Mouse (Mus musculus): Measurements from ENCODE around the gene Aldh2. TPM values are rescaled to one million over a fixed set of nuclear protein-coding genes. Genes with fewer than 3 reads are reported as not detected.

The Aldh2 gene
- polyA plus RNA-seq, 1 experiment = 177 TPM

DNA sequence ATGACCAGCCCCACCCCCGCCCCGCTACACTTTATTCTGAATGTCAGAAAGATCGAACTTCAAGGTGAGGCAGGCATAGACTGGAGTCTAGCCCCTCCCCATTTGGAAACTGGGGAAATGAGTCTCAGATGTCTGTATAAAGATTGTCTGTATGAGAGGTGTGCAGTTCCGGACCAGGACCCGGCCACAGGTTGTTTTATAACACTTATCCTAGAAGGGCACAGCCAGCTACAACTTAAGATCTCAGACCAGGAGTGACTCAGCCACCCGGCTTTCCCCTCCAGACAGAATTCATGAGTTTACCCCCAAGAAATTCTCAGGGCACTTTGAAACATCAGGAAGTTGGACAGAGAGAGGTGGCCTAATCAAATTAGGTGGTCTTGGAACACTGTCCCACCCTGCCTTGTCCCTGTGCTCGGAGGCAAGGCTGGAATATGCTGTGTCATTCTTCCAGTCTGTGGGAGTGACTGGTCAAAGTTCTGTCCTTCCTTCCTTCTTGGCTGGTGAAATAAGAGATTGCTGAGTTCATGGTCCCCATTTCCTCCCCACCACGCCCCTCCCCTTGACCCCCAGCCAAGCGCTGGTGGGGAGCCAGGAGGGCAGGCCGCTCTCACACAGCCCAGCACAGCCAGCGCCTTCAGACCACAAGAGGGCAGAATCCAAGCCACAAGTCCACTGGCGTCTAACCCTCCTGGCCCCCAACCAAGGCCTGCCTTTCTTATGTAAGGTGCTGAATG lies 9.7 kb downstream of the Aldh2 start:
- TF ChIP-seq POLR2A (IDR thresholded peaks at IDR 0.05; ENCODE audit: control insufficient read depth, low read depth, low read length) (no peak), CTCF (IDR thresholded peaks at IDR 0.05; ENCODE audit: control insufficient read depth, insufficient read depth, insufficient replicate concordance, low read depth, low read length) (peak; percentile 45; the same call in 1 of the 2 replicates)
- Histone ChIP-seq H3K4me3 (ENCODE audit: control insufficient read depth, low read depth, low read length) (no peak overlapping the region), H3K36me3 (ENCODE audit: control insufficient read depth, insufficient read depth, low read length) (no peaks in the 10 kb centered on the region), H3K27me3 (ENCODE audit: control insufficient read depth, insufficient read depth, low read length) (no peaks in the 10 kb centered on the region), H3K27ac (ENCODE audit: control insufficient read depth, insufficient read depth, low read depth, low read length) (peak overlapping the region; percentile 75; the same call in 1 of the 2 replicates), H3K4me1 (ENCODE audit: control insufficient read depth, insufficient read depth, low read length) (peaks cover 18% of the 10 kb centered on the region)

DNA sequence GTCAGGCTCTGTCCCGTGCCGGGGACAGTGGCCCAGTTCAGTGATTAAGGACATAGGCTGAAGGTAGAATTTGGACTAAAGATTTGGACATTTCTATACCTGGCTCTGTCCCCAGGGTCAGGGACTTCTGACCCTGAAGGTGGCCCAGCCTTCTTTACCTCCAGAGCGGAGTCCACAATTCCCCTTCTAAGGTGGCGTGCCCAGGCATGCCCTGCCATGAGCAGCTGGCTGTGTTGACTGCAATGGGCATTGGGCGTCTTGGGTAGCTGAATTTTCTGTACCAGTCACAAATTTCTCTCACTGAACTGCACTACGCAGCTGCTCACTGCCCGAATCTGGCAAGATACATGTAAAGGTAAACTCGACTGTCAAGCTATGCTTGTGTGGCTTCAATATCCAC lies 11.7 kb downstream of the Aldh2 start:
- no peak overlapping the region for H3K27ac ChIP-seq (ENCODE audit: control insufficient read depth, insufficient read depth, low read depth, low read length)
- H3K4me3 ChIP-seq (ENCODE audit: control insufficient read depth, low read depth, low read length) = no peak overlapping the region
- no peak for TF ChIP-seq POLR2A (IDR thresholded peaks at IDR 0.05; ENCODE audit: control insufficient read depth, low read depth, low read length)
- TF ChIP-seq CTCF (IDR thresholded peaks at IDR 0.05; ENCODE audit: control insufficient read depth, insufficient read depth, insufficient replicate concordance, low read depth, low read length) = no peak
- no peaks in the 10 kb centered on the region for H3K36me3 ChIP-seq (ENCODE audit: control insufficient read depth, insufficient read depth, low read length)
- peaks cover 13% of the 10 kb centered on the region for H3K4me1 ChIP-seq (ENCODE audit: control insufficient read depth, insufficient read depth, low read length)
- H3K27me3 ChIP-seq (ENCODE audit: control insufficient read depth, insufficient read depth, low read length) = no peaks in the 10 kb centered on the region

DNA sequence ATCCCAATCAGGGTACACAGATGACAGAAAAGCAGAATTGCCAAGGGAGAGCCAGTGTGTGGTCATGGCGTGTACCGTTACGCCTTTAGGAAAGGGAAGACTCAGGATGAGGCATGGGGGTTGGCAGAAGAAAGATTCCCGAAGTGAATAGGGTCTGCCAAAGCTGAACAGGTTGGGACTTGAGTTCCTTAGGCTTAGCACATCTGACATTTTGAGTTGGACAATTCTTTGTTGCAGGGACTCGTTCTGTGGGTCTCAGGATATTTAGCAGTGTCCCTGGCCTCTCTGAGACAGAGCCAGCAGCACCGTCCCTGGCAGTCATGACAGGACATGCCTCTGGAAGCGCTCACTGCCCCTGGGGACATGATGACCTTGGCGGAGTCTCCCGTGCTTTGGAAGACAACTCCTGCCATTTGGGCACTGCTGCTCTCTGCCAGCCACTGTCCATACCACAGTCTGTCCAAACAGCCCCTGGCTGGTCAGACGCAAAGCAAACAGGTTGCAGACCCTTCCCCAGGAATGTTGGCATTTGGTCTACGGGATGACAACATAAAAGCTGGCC lies 16.6 kb downstream of the Aldh2 start:
- H3K36me3 ChIP-seq (ENCODE audit: control insufficient read depth, insufficient read depth, low read length) = no peaks in the 10 kb centered on the region

DNA sequence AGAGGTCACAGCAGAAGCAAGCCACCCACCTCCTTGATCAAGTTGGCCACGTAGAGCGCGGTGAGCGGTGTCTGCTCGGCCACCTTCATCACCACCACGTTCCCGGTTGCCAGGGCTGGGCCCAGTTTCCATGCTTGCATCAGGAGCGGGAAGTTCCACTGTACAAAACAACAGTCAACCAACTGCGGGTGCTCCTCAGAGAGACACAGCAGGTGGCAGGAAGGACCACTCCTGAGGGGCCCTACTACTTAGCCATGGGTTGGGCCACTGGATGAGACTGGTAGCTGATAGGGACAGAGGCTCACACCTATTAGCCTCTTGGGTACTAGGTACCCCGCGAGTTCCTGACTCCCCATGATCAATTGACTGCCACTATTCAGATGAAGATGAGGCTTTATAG lies 17.8 kb downstream of the Aldh2 start:
- no peaks in the 10 kb centered on the region for H3K36me3 ChIP-seq (ENCODE audit: control insufficient read depth, insufficient read depth, low read length)
- TF ChIP-seq POLR2A (IDR thresholded peaks at IDR 0.05; ENCODE audit: control insufficient read depth, low read depth, low read length) (no peak), CTCF (IDR thresholded peaks at IDR 0.05; ENCODE audit: control insufficient read depth, insufficient read depth, insufficient replicate concordance, low read depth, low read length) (no peak)
- no peaks in the 10 kb centered on the region for H3K4me1 ChIP-seq (ENCODE audit: control insufficient read depth, insufficient read depth, low read length)
- H3K4me3 ChIP-seq (ENCODE audit: control insufficient read depth, low read depth, low read length) = no peak overlapping the region
- no peak overlapping the region for H3K27ac ChIP-seq (ENCODE audit: control insufficient read depth, insufficient read depth, low read depth, low read length)
- H3K27me3 ChIP-seq (ENCODE audit: control insufficient read depth, insufficient read depth, low read length) = no peaks in the 10 kb centered on the region

More for the DNA sequence above, 16.6 kb downstream of the Aldh2 start:
- Histone ChIP-seq H3K27me3 (ENCODE audit: control insufficient read depth, insufficient read depth, low read length) (no peaks in the 10 kb centered on the region), H3K4me3 (ENCODE audit: control insufficient read depth, low read depth, low read length) (no peak overlapping the region), H3K4me1 (ENCODE audit: control insufficient read depth, insufficient read depth, low read length) (no peaks in the 10 kb centered on the region), H3K27ac (ENCODE audit: control insufficient read depth, insufficient read depth, low read depth, low read length) (no peak overlapping the region)
- no peak for TF ChIP-seq CTCF (IDR thresholded peaks at IDR 0.05; ENCODE audit: control insufficient read depth, insufficient read depth, insufficient replicate concordance, low read depth, low read length)
- no peak for TF ChIP-seq POLR2A (IDR thresholded peaks at IDR 0.05; ENCODE audit: control insufficient read depth, low read depth, low read length)

DNA sequence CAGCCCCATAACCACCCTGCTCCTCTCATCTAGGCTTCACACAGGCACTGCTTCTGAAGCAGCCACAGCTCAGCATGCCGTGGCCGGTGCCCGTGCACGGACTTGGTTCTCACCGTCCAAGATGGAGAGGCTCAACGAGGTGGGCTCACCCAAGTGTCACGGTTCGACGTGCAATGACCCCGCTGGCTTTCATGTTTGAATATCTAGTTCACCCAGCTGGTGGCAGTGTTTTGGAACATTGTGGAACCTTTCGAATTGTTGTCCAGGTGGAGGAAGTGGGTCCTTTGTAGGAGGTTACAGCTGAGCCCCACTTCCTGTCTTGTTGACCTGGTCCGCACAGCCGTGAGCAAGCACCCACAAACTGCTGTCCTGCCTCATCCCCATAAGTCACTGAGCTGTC lies 19.5 kb downstream of the Aldh2 start:
- no peaks in the 10 kb centered on the region for H3K36me3 ChIP-seq (ENCODE audit: control insufficient read depth, insufficient read depth, low read length)
- no peaks in the 10 kb centered on the region for H3K27me3 ChIP-seq (ENCODE audit: control insufficient read depth, insufficient read depth, low read length)
- H3K27ac ChIP-seq (ENCODE audit: control insufficient read depth, insufficient read depth, low read depth, low read length) = no peak overlapping the region
- no peak for TF ChIP-seq POLR2A (IDR thresholded peaks at IDR 0.05; ENCODE audit: control insufficient read depth, low read depth, low read length)
- TF ChIP-seq CTCF (IDR thresholded peaks at IDR 0.05; ENCODE audit: control insufficient read depth, insufficient read depth, insufficient replicate concordance, low read depth, low read length) = no peak
- no peak overlapping the region for H3K4me3 ChIP-seq (ENCODE audit: control insufficient read depth, low read depth, low read length)
- H3K4me1 ChIP-seq (ENCODE audit: control insufficient read depth, insufficient read depth, low read length) = no peaks in the 10 kb centered on the region

DNA sequence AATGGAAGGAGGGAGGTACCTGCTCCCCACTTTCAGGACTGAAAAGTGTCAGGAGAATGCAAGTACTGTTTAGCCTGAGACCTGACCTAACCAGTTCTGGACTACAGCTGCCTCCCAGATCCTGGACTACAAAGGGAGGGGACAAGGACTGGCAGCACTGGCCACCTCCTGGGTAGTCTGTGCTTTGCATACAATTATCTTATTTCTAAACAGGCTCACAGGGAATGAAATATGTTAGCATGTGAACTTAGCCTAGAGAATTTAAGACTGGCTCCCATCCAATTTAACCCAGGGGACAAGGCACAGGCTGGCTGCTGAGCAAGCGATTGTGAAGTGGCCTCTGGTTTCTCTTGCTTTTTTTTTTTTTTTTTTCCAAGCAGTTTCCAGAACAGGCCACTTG lies 22.8 kb downstream of the Aldh2 start:
- no peak for TF ChIP-seq POLR2A (IDR thresholded peaks at IDR 0.05; ENCODE audit: control insufficient read depth, low read depth, low read length)
- no peak for TF ChIP-seq CTCF (IDR thresholded peaks at IDR 0.05; ENCODE audit: control insufficient read depth, insufficient read depth, insufficient replicate concordance, low read depth, low read length)
- Histone ChIP-seq H3K27me3 (ENCODE audit: control insufficient read depth, insufficient read depth, low read length) (no peaks in the 10 kb centered on the region), H3K27ac (ENCODE audit: control insufficient read depth, insufficient read depth, low read depth, low read length) (no peak overlapping the region), H3K4me1 (ENCODE audit: control insufficient read depth, insufficient read depth, low read length) (no peaks in the 10 kb centered on the region), H3K4me3 (ENCODE audit: control insufficient read depth, low read depth, low read length) (no peak overlapping the region), H3K36me3 (ENCODE audit: control insufficient read depth, insufficient read depth, low read length) (no peaks in the 10 kb centered on the region)

DNA sequence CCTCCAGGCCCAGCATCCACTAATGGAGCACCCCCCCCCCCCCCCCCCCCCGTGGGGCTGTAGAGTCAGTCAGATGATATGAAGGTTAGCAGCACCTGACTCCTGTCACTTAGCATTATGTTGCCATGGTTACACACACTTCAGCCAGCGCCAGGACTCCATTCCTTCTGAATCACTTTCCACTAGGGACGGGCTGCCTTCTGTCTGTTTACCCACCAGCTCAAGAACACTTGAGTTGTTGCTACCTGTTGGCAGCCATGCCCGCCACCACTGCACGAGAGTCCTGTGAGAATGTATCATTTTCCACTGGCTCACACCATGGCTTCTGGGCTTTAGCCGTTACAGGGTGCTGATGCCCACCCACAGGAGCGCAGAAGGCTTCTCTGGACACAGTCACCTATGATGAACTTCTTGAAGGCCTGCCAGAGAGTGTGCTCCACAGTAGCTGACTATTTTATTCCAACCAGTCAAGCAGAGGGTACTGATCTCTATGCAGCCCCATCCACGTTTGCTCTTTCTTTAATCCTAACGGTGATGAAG lies 23.7 kb downstream of the Aldh2 start:
- Histone ChIP-seq H3K36me3 (ENCODE audit: control insufficient read depth, insufficient read depth, low read length) (no peaks in the 10 kb centered on the region), H3K27me3 (ENCODE audit: control insufficient read depth, insufficient read depth, low read length) (no peaks in the 10 kb centered on the region), H3K4me3 (ENCODE audit: control insufficient read depth, low read depth, low read length) (no peak overlapping the region), H3K4me1 (ENCODE audit: control insufficient read depth, insufficient read depth, low read length) (no peaks in the 10 kb centered on the region), H3K27ac (ENCODE audit: control insufficient read depth, insufficient read depth, low read depth, low read length) (no peak overlapping the region)
- TF ChIP-seq CTCF (IDR thresholded peaks at IDR 0.05; ENCODE audit: control insufficient read depth, insufficient read depth, insufficient replicate concordance, low read depth, low read length) = no peak
- no peak for TF ChIP-seq POLR2A (IDR thresholded peaks at IDR 0.05; ENCODE audit: control insufficient read depth, low read depth, low read length)
